Mouse (Mus musculus) small intestine, adult 2 months (tissue): ENCODE results near the gene Anks3. TPM values are rescaled to one million over a fixed set of nuclear protein-coding genes. Genes with fewer than 3 reads are reported as not detected.

Experiments used
- H3K27ac ChIP-seq: fragments of 200-500 bp; 2 replicates; pipeline ENCODE4 v1.5.1; 2012; ENCODE audit warnings: low read depth, low read length, control low read depth, inconsistent platforms; ENCODE audit not compliant: insufficient read depth
- H3K27me3 ChIP-seq: fragments of 200-500 bp; 2 replicates; pipeline ENCODE4 v1.6.1; 2012; ENCODE audit warnings: mild to moderate bottlenecking, moderate library complexity, low read length, inconsistent platforms; ENCODE audit not compliant: control insufficient read depth, insufficient read depth
- H3K36me3 ChIP-seq: fragments of 200-500 bp; 2 replicates; pipeline ENCODE4 v1.6.1; 2012; ENCODE audit warnings: mild to moderate bottlenecking, low read length, control low read depth, inconsistent platforms; ENCODE audit not compliant: control insufficient read depth, insufficient read depth
- H3K4me1 ChIP-seq: fragments of 200-500 bp; 2 replicates; pipeline ENCODE4 v1.6.1; 2012; ENCODE audit warnings: low read length, inconsistent platforms, mixed read lengths; ENCODE audit not compliant: control insufficient read depth, insufficient read depth, insufficient read length
- H3K4me3 ChIP-seq: fragments of 200-500 bp; 2 replicates; pipeline ENCODE4 v1.5.1; 2012; ENCODE audit warnings: low read depth, mild to moderate bottlenecking, control low read depth, inconsistent platforms, low read length, moderate library complexity
- CTCF ChIP-seq: fragments of 200-500 bp; IDR thresholded peaks from 2 replicates; pipeline ENCODE4 v1.5.1; 2012; ENCODE audit warnings: low read depth, mild to moderate bottlenecking, control low read depth, inconsistent platforms, low read length, moderate library complexity, mixed read lengths; ENCODE audit not compliant: insufficient replicate concordance, insufficient read length; ENCODE audit errors: extremely low read depth
- POLR2A ChIP-seq: fragments of 200-500 bp; IDR thresholded peaks from 2 replicates; pipeline ENCODE4 v1.6.1; 2012; ENCODE audit warnings: low read depth, mild to moderate bottlenecking, control low read depth, inconsistent platforms, low read length, moderate library complexity
- WGBS: fragments of 180-500 bp; shearing (Covaris S2); methylation state at CpG from one replicate; pipeline ENCODE4 v1.1.7; 2018; 5-methylcytosine and 5-hydroxymethylcytosine counted together
- polyA plus RNA-seq: library from polyadenylated mRNA; depleted of rRNA; stranded (reverse); fragments of >200 nt; gene quantifications from 2 replicates; pipeline ENCODE4 v1.2.3, GENCODE M21; 2012

The Anks3 gene
- polyA plus RNA-seq, 1 experiment: 34.8 TPM

DNA sequence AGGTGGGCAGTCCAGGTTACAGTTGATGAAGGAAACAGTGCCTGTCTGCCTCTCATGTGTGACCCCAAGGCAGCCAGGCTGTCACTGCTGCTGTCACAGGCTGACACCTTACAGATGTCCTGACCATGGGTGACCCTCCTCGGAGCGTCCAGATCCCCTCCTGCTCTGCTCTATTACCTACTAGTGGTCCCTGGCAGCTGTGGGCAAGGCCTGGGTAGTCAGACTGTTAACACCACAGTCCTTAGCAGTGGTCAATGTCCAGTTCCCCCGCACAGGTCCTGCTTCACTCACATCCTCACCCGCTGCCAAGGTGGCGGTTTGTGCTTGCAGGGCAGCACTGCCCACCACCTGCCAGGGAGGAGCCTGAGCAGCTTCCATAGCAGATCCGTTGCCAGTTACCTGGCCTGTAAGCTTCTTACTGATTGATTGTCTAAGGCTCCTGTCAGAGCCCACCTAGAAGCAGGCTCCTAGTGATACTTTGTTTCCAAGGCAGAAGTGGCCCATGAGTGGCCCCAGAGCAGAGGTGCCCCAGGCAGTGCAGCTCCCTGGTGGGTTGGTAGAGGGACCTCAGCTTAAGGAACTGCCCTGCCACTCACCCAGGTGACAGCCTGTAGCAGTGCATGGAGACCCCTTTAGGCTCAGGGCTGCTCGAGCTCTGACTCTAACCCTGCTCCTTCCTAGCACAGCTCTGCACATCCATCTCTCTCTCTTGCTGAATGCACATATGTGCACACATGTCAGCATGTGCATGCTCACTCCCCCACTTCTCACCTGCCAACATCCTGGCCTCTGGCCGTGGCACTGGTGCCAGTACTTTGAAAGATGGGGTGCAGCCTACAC lies 26.4 kb downstream of the Anks3 start:
- peaks cover 52% of the 10 kb centered on the region for H3K36me3 ChIP-seq
- peaks cover 10% of the 10 kb centered on the region for H3K4me1 ChIP-seq
- WGBS: 87% methylated on average over 8 of the region's 8 CpGs
- TF ChIP-seq CTCF: no peak
- no peak for TF ChIP-seq POLR2A
- H3K27me3 ChIP-seq: no peaks in the 10 kb centered on the region
- no peak overlapping the region for H3K4me3 ChIP-seq
- no peak overlapping the region for H3K27ac ChIP-seq

DNA sequence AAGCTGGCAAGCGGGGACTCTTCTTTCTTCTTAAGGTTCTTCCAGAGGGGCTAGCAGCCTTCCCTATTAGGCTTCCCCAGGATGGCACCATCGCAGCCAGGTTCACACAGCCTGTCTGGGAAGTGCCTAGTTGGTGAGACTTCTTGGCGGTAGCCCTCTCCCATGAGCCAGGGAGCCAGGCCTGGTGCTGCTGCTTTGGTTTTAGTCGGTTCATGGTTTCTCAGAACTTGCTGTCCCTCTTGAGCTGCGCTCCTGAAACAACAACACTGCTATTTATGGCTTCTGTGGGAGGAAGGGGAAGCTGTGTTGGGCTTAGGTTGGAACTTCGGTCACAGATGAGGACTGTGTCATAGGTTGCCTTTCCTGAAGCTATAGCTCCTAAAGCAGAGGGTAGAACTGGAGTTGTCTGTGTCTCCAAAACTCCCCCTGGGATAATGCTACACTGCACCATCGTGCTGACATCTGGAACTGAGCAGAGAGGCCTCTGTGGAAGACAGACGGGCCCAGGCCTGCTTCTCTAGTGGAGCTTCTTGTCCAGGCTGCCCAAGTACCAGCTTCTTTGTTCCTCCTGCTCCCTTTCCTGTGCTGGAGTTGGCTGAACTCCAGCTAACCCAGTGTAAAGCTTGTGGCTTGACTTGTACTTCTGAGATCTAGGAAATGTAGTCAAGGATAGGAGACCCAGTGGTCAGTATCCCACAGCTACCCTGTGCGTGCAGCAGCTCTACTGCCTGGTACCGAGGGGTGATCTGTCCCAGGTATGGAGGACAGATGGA lies 27.9 kb downstream of the Anks3 start:
- Histone ChIP-seq H3K4me3 (no peak overlapping the region), H3K27me3 (no peaks in the 10 kb centered on the region), H3K36me3 (peaks cover 55% of the 10 kb centered on the region), H3K27ac (no peak overlapping the region), H3K4me1 (peaks cover 15% of the 10 kb centered on the region)
- TF ChIP-seq POLR2A (no peak), CTCF (no peak)
- 81% methylated on average over 10 of the region's 10 CpGs for WGBS

DNA sequence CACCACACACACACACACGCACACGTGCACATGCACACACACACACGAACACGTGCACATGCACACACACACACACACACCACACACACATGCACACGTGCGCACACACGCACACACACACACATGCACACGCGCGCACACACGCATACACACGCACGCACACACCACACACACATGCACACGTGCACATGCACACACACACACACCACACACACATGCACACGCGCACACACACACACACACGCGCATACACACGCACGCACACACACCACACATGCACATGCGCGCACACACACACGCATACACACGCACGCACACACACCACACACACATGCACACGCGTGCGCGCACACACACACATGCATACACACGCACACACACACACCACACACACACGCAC lies 28.6 kb downstream of the Anks3 start:
- TF ChIP-seq POLR2A (no peak), CTCF (no peak)
- H3K36me3 ChIP-seq: peaks cover 55% of the 10 kb centered on the region
- no peaks in the 10 kb centered on the region for H3K27me3 ChIP-seq
- WGBS: 98% methylated on average over 31 of the region's 31 CpGs
- peaks cover 15% of the 10 kb centered on the region for H3K4me1 ChIP-seq
- no peak overlapping the region for H3K27ac ChIP-seq
- H3K4me3 ChIP-seq: no peak overlapping the region

DNA sequence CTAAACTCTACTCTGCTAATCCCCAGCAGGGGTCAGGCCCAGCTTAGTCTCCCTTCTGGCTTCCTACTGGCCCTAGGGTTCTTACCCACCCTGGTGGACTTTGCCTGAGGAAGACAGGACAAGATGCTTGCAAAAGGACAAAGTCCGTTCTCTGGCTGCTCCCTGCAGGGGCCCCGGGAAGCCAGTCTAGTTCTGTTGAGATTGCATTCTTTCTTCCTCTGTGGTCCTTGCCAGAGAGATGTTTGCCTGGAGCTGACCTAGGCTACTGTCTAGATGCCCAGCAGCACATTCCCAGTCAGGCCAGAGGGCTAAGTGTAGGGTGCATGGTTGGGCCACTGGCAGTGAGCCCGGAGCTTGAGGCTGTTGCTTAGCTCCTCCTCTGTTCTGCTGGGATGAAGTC lies 31.6 kb downstream of the Anks3 start:
- no peaks in the 10 kb centered on the region for H3K27me3 ChIP-seq
- peaks cover 72% of the 10 kb centered on the region for H3K36me3 ChIP-seq
- H3K4me3 ChIP-seq: no peak overlapping the region
- 45% methylated on average over 3 of the region's 3 CpGs for WGBS
- H3K27ac ChIP-seq: peak overlapping the region; percentile 31; the same call in 1 of the 2 replicates
- peaks cover 9% of the 10 kb centered on the region for H3K4me1 ChIP-seq
- TF ChIP-seq CTCF (no peak), POLR2A (no peak)

DNA sequence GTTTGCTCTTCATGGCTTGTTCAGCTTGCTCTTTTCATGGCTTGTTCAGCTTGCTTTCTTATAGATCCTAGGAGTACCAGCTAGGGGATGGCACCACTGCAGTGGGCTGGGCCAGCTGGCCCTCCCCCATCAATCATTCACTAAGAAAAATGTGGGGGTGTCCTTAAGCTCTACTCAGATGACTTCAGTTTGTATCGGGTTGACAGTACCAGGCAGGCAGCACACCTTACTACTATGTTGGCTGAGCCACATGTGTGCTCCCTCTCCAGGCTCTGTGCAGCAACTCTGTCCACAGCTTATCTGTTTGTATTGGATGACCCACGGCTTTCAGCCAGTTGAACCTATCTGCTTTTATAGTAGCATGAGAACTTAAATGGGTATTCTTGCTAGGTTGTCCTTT lies 35.5 kb downstream of the Anks3 start:
- Histone ChIP-seq H3K27me3 (no peaks in the 10 kb centered on the region), H3K27ac (no peak overlapping the region), H3K4me3 (no peak overlapping the region), H3K36me3 (peaks cover 86% of the 10 kb centered on the region), H3K4me1 (peaks cover 9% of the 10 kb centered on the region)
- 67% methylated on average over 2 of the region's 2 CpGs for WGBS
- TF ChIP-seq CTCF (no peak), POLR2A (no peak)

DNA sequence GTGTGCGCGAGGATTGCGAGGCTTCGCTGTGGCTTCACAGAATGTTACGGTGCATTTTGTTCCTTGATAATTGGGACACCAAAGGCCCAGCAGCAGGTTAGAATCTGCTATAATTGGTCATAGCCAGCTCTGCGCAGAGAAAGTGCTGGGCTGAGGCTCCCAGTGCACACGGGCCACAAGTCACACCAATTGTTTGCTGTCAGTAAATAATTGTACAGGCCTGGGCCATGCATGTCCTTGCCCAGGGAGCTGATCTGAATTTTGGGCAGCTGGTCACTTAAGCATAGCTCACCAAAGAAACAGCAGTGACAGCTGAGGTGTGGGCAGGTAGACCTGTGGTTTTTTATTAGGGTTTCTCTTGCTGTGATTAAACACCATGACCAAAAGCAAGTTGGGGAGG lies 36.0 kb downstream of the Anks3 start:
- peaks cover 86% of the 10 kb centered on the region for H3K36me3 ChIP-seq
- no peak for TF ChIP-seq POLR2A
- no peak for TF ChIP-seq CTCF
- peaks cover 7% of the 10 kb centered on the region for H3K4me1 ChIP-seq
- no peak overlapping the region for H3K27ac ChIP-seq
- no peak overlapping the region for H3K4me3 ChIP-seq
- H3K27me3 ChIP-seq: no peaks in the 10 kb centered on the region
- 86% methylated on average over 7 of the region's 7 CpGs for WGBS

DNA sequence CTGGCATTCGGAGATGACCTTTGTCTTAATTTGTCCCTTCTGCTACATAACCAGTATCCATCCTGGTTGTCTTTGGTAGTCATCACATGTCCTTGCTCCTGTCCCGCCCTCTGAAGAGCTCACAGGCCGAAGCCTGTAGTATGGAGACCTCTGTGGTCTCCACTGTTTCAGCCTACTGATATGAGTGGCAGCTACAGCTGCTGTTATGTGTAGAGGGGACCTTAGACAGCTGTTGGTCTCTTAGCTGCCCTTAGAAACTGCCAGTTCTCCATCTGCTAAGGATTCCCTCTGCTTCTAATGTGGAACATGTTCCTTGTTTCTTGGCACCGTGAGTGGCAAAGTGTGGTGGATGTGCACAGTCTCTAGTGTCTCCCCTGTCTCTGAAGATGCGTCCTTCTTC lies 40.0 kb downstream of the Anks3 start:
- TF ChIP-seq POLR2A (no peak), CTCF (no peak)
- WGBS: 94% methylated on average over 5 of the region's 5 CpGs
- peaks cover 66% of the 10 kb centered on the region for H3K36me3 ChIP-seq

More for the DNA sequence above, 40.0 kb downstream of the Anks3 start:
- Histone ChIP-seq H3K27ac (no peak overlapping the region), H3K4me3 (no peak overlapping the region), H3K27me3 (no peaks in the 10 kb centered on the region), H3K4me1 (no peaks in the 10 kb centered on the region)
